Mouse (Mus musculus) large intestine, adult 2 months (tissue): ENCODE results near the gene Chmp4b. TPM values are rescaled to one million over a fixed set of nuclear protein-coding genes. Genes with fewer than 3 reads are reported as not detected.

Experiments
- DNase-seq: peaks from one replicate; pipeline ENCODE4 v3.0.0-alpha.2; 2012; ENCODE audit warnings: low read depth, low spot score
- WGBS: fragments of 180-500 bp; shearing (Covaris S2); methylation state at CpG from one replicate; pipeline ENCODE4 v1.1.7; 2018; 5-methylcytosine and 5-hydroxymethylcytosine counted together
- polyA plus RNA-seq: library from polyadenylated mRNA; depleted of rRNA; stranded (reverse); fragments of >200 nt; gene quantifications from 2 replicates; pipeline ENCODE4 v1.2.3, GENCODE M21; 2012

The Chmp4b gene
- polyA plus RNA-seq, 1 experiment: 187 TPM

DNA sequence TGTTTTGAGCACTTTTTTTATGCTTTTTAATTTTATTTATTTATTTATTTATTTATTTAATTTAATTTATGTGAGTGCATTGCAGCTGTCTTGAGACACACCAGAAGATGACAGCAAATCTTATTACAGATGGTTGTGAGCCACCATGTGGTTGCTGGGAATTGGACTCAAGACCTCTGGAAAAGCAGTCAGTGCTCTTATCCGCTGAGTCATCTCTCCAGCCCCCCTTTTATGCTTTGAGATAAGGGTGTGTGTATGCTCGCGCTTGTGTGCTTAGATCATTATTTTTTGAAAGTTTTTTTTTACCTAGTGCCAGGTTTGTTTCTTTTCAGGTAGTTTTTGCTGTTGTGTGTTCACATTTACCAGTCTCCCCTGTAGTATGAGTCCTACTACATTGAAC lies 27.5 kb downstream of the Chmp4b start:
- no peak for DNase-seq
- WGBS: 48% methylated on average over 3 of the region's 3 CpGs

DNA sequence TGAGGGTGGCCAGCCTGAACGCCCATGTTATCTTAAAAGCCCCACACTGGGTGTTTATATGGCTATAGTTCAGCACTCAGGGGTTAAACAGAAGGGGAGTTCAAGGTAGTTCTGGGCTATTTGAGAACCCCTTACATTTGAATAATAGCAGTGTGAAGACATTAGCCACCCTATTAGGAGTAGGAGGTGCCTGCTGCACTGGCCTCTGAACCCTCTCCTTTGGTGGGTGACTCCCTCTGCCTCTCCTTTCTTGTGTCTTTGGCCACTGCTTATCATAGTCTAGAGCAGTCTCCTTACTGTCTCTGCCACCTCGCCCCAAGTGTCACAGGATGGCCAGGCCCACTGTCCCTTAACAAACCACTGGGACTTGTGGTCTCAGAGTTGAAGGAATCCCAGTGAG lies 28.8 kb downstream of the Chmp4b start:
- DNase-seq: no peak
- WGBS: 72% methylated on average over 2 of the region's 2 CpGs

DNA sequence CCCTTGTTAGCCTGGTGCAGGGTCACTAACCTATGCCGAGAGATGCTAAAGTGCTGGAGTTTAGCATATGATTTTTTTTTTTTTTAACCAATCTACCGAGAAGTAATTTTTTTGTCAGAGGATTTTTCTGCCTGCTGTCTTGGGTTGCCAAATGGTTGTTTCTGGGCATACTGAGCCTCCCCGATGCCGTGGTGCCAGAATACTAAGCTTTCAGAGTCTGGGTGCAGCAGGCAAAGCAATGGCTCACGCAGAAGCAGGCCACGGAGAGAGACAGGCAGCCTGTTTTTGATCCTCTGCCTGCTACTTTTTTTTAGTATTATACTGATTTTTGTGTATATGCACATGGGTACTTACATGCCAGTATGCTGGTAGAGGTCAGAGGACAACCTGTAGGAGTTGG lies 29.4 kb downstream of the Chmp4b start:
- 86% methylated on average over 6 of the region's 6 CpGs for WGBS
- no peak for DNase-seq

DNA sequence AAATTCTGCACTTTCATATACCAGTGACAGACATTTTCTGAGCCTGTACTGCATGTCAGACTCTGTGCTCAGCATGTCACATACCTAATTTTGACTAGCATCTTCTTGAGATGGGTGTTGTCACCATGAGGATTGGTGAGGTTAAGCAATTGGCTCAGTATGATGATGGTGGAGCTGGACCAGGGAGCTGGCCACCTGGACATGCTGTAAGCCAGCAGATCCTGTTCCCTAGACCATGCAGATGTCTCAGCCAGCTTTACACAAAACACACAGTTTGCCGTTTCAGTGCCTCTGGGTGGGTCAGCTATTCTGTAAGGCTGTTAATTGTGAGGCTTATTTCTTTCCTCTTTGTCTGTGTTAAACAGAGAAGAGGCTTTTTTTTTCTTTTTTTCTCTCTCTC lies 31.2 kb downstream of the Chmp4b start:
- 19% methylated on average over 1 of the region's 1 CpGs for WGBS
- no peak for DNase-seq

DNA sequence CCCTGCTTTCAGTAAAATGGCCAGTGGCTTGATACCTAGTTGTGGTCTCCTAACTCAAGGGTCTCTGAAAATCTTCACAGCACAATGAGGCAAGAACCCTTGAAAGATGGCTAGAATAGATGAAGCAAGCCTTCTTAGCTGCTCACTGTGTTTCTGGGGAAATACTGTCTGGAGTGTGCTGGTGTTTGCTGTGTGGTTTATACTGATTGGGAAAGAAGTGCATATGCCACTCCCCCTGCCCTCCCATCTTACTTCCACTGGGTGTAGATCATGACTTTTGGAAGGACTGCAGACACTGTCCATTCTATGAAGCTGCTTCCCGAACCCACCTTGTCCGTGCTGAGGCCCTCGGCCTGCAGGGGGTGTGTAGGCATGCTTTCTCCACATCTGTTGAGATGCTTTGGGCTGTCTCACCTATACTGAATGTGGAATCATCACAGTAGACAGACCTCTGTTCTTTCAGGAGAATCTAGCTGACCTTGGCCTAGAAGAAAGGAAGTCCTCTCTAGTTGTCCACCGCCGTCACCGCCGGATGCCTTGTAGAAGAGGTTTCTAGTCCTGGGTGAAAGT lies 33.5 kb downstream of the Chmp4b start:
- WGBS: 92% methylated on average over 7 of the region's 7 CpGs
- no peak for DNase-seq

DNA sequence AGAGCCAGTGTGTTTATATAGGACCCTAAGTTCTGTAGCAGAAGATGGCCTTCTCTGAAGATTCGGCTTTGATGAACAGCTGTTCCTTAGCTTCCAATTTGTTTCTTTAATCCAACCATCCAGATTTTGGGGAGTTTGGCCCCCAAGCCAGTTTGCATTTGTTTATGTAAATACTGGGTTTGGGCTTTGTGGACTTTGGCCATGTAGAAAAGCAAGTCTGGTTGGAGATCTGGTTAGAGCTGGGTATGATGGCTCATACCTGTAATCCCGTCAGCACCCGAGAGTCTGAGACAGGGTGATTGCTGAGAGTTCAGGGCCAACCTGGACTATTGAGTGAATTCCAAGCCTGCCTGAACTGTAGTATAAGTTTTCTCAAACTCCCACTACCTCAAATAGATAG lies 34.3 kb downstream of the Chmp4b start:
- no peak for DNase-seq
- WGBS: 40% methylated on average over 3 of the region's 3 CpGs

DNA sequence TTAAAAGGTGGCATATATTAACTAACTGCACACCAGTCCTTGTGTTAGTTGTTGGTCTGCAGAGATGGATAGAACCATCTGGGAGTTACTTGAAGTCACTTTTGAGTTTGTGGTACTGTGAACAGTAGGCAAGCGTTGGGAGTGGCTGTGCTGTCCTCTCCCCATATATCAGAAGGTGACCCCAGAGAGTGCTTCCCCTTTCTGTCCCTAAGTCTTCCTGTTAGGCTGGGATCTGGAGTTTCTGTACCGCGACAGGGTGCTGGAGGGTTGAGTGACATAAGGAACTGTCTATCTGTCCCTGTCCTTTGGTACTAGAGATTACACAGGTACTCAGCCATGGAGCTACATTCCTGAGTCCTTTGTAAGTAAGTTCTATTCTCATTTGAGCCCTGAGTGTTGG lies 35.3 kb downstream of the Chmp4b start:
- 73% methylated on average over 3 of the region's 3 CpGs for WGBS
- no peak for DNase-seq

DNA sequence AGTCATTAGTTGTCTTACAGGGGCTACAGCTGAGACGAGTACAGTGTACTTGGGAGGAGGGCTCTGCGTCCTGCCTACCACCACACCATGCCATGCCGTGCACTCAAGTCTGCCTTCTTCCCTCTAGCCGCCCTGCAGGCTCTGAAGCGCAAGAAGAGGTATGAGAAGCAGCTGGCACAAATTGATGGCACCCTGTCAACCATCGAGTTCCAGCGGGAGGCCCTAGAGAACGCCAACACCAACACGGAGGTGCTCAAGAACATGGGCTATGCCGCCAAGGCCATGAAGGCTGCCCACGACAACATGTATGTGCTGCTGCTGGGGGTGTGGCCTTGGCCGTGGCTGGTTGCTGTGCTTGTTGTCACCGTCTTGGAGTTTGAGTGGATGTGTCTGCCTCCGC lies 37.9 kb downstream of the Chmp4b start:
- DNase-seq: no peak
- 88% methylated on average over 14 of the region's 14 CpGs for WGBS

DNA sequence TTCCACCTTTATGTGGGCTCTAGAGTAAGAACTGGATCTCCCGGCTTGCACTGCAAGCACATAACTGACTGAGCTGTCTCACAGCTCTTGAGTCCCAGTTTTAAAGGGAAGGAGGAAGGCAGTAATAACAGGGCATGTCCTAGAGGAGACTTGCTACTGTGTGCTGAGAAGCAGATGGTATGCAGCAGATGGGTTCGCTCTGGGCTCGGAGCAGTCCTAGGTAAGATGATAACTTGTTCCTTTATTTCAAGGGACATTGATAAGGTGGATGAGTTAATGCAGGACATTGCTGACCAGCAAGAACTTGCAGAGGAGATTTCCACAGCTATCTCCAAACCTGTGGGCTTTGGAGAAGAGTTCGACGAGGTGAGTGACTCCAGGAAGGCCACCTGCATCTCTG lies 39.5 kb downstream of the Chmp4b start:
- DNase-seq: no peak
- 87% methylated on average over 5 of the region's 5 CpGs for WGBS

DNA sequence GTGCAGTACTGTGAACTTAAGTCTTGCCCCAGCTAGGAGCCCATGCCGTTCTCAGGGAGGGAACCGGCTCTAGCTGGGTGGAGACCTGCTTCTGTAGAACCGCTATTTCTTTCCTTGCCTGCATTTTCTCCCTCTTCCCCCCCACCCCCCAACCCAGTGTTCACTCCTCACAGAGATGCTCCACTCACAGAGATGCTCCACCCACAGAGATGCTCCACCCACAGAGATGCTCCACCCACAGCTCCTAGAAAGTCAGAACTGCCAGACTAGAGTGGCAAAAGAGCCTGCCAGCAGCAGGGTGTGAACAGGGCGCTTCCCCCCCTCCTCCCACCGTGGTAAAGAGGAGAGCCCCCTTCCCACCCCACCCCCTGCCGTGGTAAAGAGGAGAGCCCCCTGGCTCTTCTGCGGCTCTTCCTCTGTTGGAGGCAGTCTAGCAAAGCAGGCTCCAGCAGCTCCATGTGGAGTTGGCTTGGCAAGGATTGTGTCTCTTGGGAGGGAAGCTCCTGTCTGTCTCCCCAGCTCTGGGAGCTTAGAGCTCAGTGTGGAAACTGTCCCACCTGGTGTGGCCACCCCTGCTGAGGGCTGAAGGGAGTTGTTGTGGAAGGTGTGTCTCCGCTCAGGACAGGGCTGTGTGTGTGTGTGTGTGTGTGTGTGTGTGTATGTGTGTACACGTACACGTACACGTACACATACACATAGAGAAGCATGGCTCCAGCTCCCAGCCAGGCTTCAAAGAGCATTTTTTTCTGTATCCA lies 41.9 kb downstream of the Chmp4b start:
- DNase-seq: no peak
- WGBS: 74% methylated on average over 11 of the region's 11 CpGs

DNA sequence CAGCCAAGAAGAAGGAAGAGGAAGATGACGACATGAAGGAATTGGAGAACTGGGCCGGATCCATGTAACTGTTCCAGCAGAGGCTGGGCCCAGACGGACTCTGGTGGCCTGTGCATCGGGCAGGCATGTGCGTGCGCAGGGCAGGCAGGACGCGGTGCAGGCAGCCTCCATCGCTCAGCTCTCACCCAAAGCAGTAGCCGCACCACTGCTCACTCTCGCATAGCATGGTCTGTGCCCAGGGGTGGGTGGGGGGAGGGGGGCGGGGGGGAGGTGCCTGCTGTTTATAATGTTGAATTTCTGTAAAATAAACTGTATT lies 42.4 kb downstream of the Chmp4b start:
- no peak for DNase-seq
- WGBS: 84% methylated on average over 12 of the region's 12 CpGs

DNA sequence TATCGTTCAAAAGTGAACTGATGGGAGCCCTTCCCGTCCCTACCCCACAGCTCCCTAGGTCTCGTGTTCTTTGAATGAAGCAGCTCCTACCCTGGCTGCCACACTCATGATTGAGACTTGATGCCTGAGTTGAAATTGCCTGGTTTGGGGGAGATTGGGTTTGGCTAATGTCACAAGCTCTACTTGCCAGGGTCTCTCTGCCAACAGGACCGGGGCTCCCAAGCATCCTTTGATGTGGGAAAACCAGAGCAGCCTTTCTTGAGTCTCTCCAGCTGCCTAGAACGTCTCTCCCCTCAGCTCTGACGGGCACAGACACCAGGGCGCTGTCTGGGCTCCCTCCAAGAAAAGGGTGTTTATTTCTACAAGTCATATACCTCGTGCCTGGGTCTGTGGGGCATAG lies 44.2 kb downstream of the Chmp4b start:
- WGBS: 80% methylated on average over 8 of the region's 8 CpGs

DNA sequence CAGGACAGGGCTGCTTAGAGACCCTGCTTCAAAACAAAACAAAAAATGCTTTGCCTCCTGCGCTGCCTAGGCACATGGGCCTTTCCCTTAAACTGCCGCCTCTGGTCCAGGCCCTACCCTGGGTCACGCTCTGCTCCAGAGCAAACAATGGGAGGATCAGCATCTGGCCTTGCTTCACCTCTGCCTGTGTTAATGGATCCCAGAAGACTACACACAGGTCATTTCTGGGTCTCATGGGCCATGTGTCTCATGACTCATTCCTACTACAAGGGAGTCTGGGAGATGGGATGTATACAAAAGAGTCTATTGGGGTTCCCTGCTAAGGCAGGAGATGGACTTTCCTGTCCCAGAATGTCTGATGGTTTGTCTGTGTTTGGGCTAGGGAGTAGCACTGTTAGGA lies 45.2 kb downstream of the Chmp4b start:
- 77% methylated on average over 3 of the region's 3 CpGs for WGBS
- DNase-seq: no peak

More for the DNA sequence above, 44.2 kb downstream of the Chmp4b start:
- no peak for DNase-seq

DNA sequence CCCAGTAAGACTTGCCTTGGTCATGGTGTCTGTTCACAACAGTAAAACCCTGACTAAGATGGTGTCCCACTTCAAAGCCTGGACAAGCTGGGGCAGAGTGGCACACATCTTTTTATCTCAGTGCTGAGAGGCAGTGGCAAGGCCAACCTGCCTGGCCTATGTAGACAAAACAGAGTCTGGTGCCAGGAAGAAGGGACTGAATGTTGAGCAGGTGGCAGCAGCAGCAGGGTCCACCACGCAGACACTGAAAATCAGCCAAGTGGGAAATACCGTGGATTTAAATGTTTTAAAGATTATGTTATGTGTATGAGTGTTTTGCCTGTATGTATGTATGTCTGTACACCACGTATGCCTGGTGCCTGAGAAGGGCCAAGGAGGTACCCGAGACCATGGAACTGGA lies 47.9 kb downstream of the Chmp4b start:
- WGBS: 93% methylated on average over 4 of the region's 4 CpGs
- no peak for DNase-seq

DNA sequence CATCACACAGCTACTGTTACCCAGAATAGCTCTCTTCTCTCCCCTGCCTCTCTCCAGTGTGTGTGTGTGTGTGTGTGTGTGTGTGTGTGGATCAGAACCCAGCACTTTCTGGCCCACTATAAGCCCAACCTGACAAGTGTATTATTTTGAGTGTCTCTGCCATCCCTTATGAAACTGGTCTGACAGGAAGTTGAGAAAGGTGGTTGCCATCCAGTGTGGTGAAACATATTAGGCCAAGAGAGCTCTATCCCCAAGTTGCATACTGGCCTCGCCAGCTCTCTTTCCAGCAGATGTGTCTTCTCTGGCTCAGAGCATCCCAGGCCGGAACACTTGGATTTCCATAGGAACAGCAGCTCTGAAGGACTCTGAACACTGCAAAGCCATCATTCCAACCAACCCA lies 48.7 kb downstream of the Chmp4b start:
- WGBS: 79% methylated on average over 2 of the region's 2 CpGs
- no peak for DNase-seq

DNA sequence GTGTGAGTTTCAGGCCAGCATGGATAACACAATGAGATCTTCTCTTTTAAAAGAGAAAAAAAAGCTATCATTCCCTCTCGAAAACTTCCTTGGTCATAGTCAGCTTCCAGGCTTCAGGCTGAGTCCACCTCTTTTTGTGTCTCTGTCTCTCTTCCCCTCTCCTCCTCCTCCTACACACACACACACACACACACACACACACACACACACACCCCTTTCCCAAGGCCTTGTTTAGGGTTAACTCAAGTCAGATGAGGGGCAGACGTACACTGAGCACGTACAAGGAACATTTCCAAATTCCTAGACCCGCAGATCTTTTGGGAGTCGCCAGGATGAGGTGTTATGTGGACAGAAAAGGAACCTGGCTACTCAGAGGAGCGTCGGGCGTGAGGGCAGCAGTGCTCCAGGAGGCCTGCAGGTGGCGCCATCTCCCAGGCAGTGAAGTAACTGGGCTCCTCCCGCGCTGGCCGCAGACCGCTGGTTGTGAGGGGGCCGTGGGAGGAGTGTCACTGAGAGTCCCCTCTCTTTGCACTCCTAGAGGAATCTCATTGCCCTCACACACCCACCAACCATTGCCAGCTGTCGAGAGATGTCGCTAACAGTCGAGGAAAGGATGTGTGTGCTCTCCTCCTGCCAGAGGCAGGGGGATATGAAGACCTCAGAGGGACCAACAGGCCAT lies 51.3 kb downstream of the Chmp4b start:
- WGBS: 8% methylated on average over 17 of the region's 17 CpGs

DNA sequence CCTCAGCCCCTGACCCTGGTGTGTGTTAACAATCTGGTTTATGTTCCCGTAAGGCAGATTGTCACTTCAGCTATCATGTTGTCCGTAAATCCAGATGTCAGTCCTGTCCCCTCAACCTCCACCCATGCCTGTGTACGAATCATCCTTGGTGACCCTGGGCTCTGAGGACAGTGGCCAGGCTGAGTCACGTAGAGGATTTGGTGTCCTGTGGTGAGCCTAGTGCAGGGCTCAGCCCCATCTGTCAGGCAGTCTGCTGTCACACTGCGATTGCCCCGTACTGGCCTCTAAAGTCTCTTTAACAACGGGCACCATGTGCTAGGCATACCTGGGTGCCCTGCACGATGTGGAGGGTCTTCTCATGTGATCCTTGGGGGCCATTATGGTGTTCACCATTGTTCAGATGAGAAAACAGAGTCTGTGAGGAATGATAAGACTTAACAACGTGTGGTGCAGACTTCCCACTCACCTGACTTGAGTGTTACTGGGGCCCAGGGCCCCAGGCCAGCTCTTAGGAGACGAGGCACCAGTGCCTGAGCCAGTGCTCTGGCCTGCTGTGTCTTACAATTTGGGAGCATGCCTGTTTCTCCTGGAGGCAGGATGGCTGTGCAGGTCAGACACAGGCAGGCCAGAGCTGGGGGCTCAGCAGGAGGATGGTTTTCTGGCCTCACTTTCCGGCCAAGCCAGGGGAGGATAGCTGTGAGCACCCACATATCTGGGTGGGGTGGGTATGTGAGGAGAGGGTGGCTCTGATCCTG lies 55.2 kb downstream of the Chmp4b start:
- 69% methylated on average over 11 of the region's 11 CpGs for WGBS
- DNase-seq: no peak

More for the DNA sequence above, 51.3 kb downstream of the Chmp4b start:
- DNase-seq: no peak

DNA sequence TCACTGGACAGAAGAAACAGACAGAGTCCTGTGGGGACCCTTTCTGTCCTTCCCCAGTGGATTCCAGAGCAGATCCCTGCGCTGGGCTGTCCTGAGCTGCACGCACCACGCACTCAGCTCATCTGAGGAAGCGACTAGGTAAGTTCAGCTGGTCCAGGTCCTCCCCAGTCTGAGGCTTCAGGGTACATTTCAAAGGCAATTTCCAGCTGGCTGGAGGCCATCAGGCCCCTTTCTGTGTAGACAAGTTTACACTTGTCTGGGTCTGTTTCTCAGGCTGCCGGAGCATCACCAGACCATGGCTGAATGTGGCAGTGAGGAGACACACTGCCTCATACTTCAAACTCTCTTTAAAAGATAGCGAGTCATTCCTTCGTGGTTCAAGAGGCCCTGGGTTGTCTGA lies 55.8 kb downstream of the Chmp4b start:
- WGBS: 85% methylated on average over 7 of the region's 7 CpGs
- DNase-seq: no peak

DNA sequence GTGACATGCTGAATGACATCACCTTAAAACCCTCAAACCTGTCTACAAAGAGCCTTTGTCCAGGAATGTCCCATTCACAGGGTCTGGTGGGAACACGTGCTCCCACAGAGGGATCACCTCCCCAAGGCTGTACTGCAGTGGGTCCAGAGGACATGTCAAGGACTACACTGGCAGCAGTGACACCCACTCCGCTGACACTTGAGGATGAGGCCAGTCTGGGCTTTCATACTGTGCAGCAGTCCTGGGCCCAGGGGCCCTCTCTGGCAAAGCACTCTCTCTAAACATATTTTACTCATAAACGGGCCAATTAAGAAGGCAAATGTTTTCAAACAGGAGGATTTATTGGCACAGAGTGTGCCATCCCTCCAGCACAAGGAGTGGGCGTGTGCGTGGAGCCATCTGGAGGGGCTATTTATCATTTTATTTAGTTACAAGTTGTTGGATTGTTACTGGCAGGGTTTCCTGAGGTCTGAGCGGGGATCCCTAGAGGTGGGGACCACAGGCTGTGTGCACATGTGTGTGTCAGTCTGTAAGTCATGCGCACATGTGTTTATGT lies 56.4 kb downstream of the Chmp4b start:
- WGBS: 50% methylated on average over 7 of the region's 7 CpGs
- DNase-seq: no peak

DNA sequence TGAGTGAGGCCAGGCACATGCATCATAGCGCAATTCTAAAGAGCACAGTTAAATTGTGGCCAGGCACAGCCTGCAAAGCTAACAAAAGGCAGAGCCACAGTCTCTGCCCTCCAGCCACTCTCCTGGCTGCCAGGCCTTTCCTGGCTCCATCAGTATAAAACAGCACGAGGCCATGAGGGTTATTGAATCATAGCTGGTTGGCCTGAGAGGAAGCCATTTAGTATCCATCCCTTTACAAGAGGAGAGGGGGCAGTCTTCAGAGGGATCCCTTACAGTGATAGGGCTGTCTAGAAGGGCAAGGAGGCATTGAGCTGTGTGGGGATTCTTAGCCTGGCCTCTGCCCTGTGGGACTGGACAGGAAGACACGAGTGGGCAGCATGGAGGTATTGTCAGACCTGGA lies 60.2 kb downstream of the Chmp4b start:
- no peak for DNase-seq
- 60% methylated on average over 3 of the region's 3 CpGs for whole genome bisulfite sequencing
